Mouse (Mus musculus) heart, embryonic 14.5 days (tissue): ENCODE measurements at regions not wholly inside any gene's neighbourhood (a gene's known extent, or its start where the extent isn't known, plus 50 kb on each side); places are given as distances from the start of the nearest gene placed in this dataset.

Source experiments
- ATAC-seq: fragments of 200-750 bp; cut with Nextera tagmentation; 2 replicates; pipeline ENCODE4 v1.8.0; 2017; ENCODE audit warnings: low read depth, moderate TSS enrichment; ENCODE audit not compliant: insufficient number of reproducible peaks, insufficient read depth, low FRiP score
- H3K27ac ChIP-seq, 2 experiments: fragments of 200-500 bp in 1 of 2; fragments of 300-500 bp in 1 of 2; sonication (generic) in 1 of 2; replicated peaks in 1 of 2; 2 replicates each; pipeline ENCODE4 v1.5.1; 2012 to 2014; ENCODE audit warnings: low read depth in 2 of 2, low read length in 2 of 2, control low read depth in 1 of 2, mild to moderate bottlenecking in 1 of 2, mixed read lengths in 1 of 2; ENCODE audit not compliant: control insufficient read depth in 1 of 2, insufficient read depth in 1 of 2
- H3K27me3 ChIP-seq: fragments of 300-500 bp; sonication (generic); 2 replicates; pipeline ENCODE4 v1.6.1; 2014; ENCODE audit warnings: mild to moderate bottlenecking, low read length, control low read depth; ENCODE audit not compliant: control insufficient read depth, insufficient read depth
- H3K36me3 ChIP-seq: fragments of 300-500 bp; sonication (generic); 2 replicates; pipeline ENCODE4 v1.6.1; 2014; ENCODE audit warnings: mild to moderate bottlenecking, control low read depth, low read length, mixed read lengths; ENCODE audit not compliant: control insufficient read depth, insufficient read depth
- H3K4me1 ChIP-seq, 2 experiments: fragments of 200-500 bp in 1 of 2; fragments of 300-500 bp in 1 of 2; sonication (generic) in 1 of 2; 2 replicates each; pipeline ENCODE4 v1.6.1; 2012 to 2014; ENCODE audit warnings: low read length in 2 of 2, control low read depth in 1 of 2, mixed read lengths in 1 of 2; ENCODE audit not compliant: control insufficient read depth in 2 of 2, insufficient read depth in 2 of 2
- H3K4me2 ChIP-seq: fragments of 300-500 bp; sonication (generic); 2 replicates; pipeline ENCODE4 v1.6.1; 2014; ENCODE audit warnings: mild to moderate bottlenecking, low read length
- H3K4me3 ChIP-seq, 2 experiments: fragments of 200-500 bp in 1 of 2; fragments of 300-500 bp in 1 of 2; sonication (generic) in 1 of 2; 2 replicates each; pipeline ENCODE4 v1.5.1; 2012 to 2014; ENCODE audit warnings: low read length in 2 of 2, mild to moderate bottlenecking in 2 of 2, control low read depth in 1 of 2, low read depth in 1 of 2, moderate library complexity in 1 of 2; ENCODE audit not compliant: control insufficient read depth in 1 of 2, insufficient read depth in 1 of 2
- H3K9ac ChIP-seq: fragments of 300-500 bp; sonication (generic); 2 replicates; pipeline ENCODE4 v1.6.1; 2014; ENCODE audit warnings: mild to moderate bottlenecking, low read length
- H3K9me3 ChIP-seq: fragments of 300-500 bp; sonication (generic); 2 replicates; pipeline ENCODE4 v1.6.1; 2016; ENCODE audit warnings: low read length, control low read depth; ENCODE audit not compliant: control insufficient read depth
- WGBS: fragments of 180-500 bp; shearing (Covaris S2); extraction: QIAGEN DNeasy Blood & Tissue Kit; methylation state at CpG from one replicate; pipeline ENCODE4 v1.1.7; 2014; 5-methylcytosine and 5-hydroxymethylcytosine counted together

- Histone ChIP-seq H3K36me3 (no peaks in the 10 kb centered on the region), H3K9me3 (no peaks in the 10 kb centered on the region), H3K9ac (no peak overlapping the region), H3K4me3 (no peak overlapping the region), H3K27me3 (no peaks in the 10 kb centered on the region), H3K4me1 (peaks cover 0 to 2% of the 10 kb centered on the region in 2 experiments; a peak in 1 of 4 replicates), H3K4me2 (no peak overlapping the region), H3K27ac (no peak overlapping the region)
- WGBS: 71% methylated on average over 3 of the region's 3 CpGs
- no peak for ATAC-seq
These were observed 457.9 kb downstream of the Ofcc1 start for GRCm38 (mm10) chr13:39903319-39903718.

GRCm38 (mm10) chr13:39899332-39899731 lies 461.9 kb downstream of the Ofcc1 start:
- Histone ChIP-seq H3K9me3 (no peaks in the 10 kb centered on the region), H3K27ac (no peak overlapping the region), H3K36me3 (no peaks in the 10 kb centered on the region), H3K4me2 (no peak overlapping the region), H3K9ac (no peak overlapping the region), H3K4me3 (no peak overlapping the region), H3K27me3 (no peaks in the 10 kb centered on the region), H3K4me1 (peaks cover 0 to under 1% of the 10 kb centered on the region in 2 experiments; a peak in 1 of 4 replicates)
- ATAC-seq: no peak
- WGBS: 83% methylated on average over 2 of the region's 2 CpGs

GRCm38 (mm10) chr13:39898412-39898979 lies 462.8 kb downstream of the Ofcc1 start:
- no peak for ATAC-seq
- H3K27me3 ChIP-seq: no peaks in the 10 kb centered on the region
- H3K36me3 ChIP-seq: no peaks in the 10 kb centered on the region
- no peak overlapping the region for H3K27ac ChIP-seq
- H3K9ac ChIP-seq: no peak overlapping the region
- no peak overlapping the region for H3K4me3 ChIP-seq
- H3K4me2 ChIP-seq: no peak overlapping the region
- H3K4me1 ChIP-seq: no peaks in the 10 kb centered on the region
- no peaks in the 10 kb centered on the region for H3K9me3 ChIP-seq
- 80% methylated on average over 5 of the region's 5 CpGs for WGBS

GRCm38 (mm10) chr13:39894159-39894558 lies 467.1 kb downstream of the Ofcc1 start:
- no peaks in the 10 kb centered on the region for H3K4me1 ChIP-seq
- no peak overlapping the region for H3K9ac ChIP-seq
- no peak for ATAC-seq
- H3K9me3 ChIP-seq: no peaks in the 10 kb centered on the region
- H3K4me2 ChIP-seq: no peak overlapping the region
- no peaks in the 10 kb centered on the region for H3K36me3 ChIP-seq
- no peak overlapping the region for H3K4me3 ChIP-seq
- WGBS: 64% methylated on average over 5 of the region's 5 CpGs
- no peak overlapping the region for H3K27ac ChIP-seq
- H3K27me3 ChIP-seq: no peaks in the 10 kb centered on the region

- Histone ChIP-seq H3K27ac (no peak overlapping the region), H3K4me3 (no peak overlapping the region), H3K4me2 (no peak overlapping the region), H3K36me3 (no peaks in the 10 kb centered on the region), H3K4me1 (no peaks in the 10 kb centered on the region), H3K9me3 (no peaks in the 10 kb centered on the region), H3K9ac (no peak overlapping the region), H3K27me3 (no peaks in the 10 kb centered on the region)
- 86% methylated on average over 7 of the region's 7 CpGs for WGBS
- no peak for ATAC-seq
These were observed 480.2 kb downstream of the Ofcc1 start for GRCm38 (mm10) chr13:39881066-39881465.

- 44% methylated on average over 2 of the region's 2 CpGs for WGBS
- Histone ChIP-seq H3K4me2 (no peak overlapping the region), H3K27me3 (no peaks in the 10 kb centered on the region), H3K36me3 (no peaks in the 10 kb centered on the region), H3K27ac (no peak overlapping the region), H3K4me3 (no peak overlapping the region), H3K9ac (no peak overlapping the region), H3K4me1 (no peaks in the 10 kb centered on the region), H3K9me3 (no peaks in the 10 kb centered on the region)
- ATAC-seq: no peak
These were observed 481.1 kb downstream of the Ofcc1 start for GRCm38 (mm10) chr13:39880136-39880535.

- no peak for ATAC-seq
- no peak overlapping the region for H3K4me3 ChIP-seq
- no peaks in the 10 kb centered on the region for H3K36me3 ChIP-seq
- 79% methylated on average over 16 of the region's 16 CpGs for WGBS
- no peak overlapping the region for H3K27ac ChIP-seq
- no peaks in the 10 kb centered on the region for H3K9me3 ChIP-seq
- H3K4me2 ChIP-seq: no peak overlapping the region
- H3K27me3 ChIP-seq: no peaks in the 10 kb centered on the region
- no peaks in the 10 kb centered on the region for H3K4me1 ChIP-seq
- no peak overlapping the region for H3K9ac ChIP-seq
These were observed 483.7 kb downstream of the Ofcc1 start for GRCm38 (mm10) chr13:39877361-39878141.
